Mouse (Mus musculus) lung, adult 2 months (tissue): ENCODE results near the gene Rab26.

ENCODE experiments used
- CTCF ChIP-seq: fragments of 200-500 bp; IDR thresholded peaks from 2 replicates; pipeline ENCODE4 v1.5.1; 2011; ENCODE audit warnings: mild to moderate bottlenecking, low read length, control low read depth; ENCODE audit not compliant: insufficient read depth
- POLR2A ChIP-seq: fragments of 200-500 bp; IDR thresholded peaks from 2 replicates; pipeline ENCODE4 v1.6.1; 2011; ENCODE audit warnings: low read depth, mild to moderate bottlenecking, control low read depth, low read length, borderline replicate concordance; ENCODE audit errors: extremely low read depth

DNA sequence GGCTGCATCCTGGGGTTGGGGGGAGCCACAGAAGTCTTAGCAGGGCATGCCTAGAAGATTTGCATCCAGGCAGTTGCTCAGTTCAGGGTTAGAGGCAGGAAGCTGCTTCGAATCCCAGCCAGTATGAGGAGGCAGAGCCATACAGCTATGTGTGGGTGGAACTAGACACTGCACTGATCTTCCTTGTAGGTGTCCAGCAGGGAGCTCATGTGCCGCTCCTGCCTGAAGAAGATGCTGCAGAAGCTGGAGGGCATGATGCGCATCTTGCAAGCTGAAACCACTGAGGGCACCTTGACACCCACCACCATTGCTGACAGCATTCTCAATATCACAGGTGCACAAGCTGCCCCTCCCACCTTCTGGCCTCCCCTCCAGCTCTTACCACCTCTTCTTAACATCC lies 45.5 kb upstream of the Rab26 start:
- TF ChIP-seq CTCF (no peak), POLR2A (no peak)
